Mouse (Mus musculus) small intestine, adult 2 months (tissue): ENCODE measurements around the gene Cdk5rap1. TPM values are rescaled to one million over a fixed set of nuclear protein-coding genes. Genes with fewer than 3 reads are reported as not detected.
A peak's percentile ranks its signal among the peaks of the same experiment; 100 is the strongest.

Experiments
- H3K27ac ChIP-seq: fragments of 200-500 bp; 2 replicates; pipeline ENCODE4 v1.5.1; 2012; ENCODE audit warnings: low read depth, low read length, control low read depth, inconsistent platforms; ENCODE audit not compliant: insufficient read depth
- H3K27me3 ChIP-seq: fragments of 200-500 bp; 2 replicates; pipeline ENCODE4 v1.6.1; 2012; ENCODE audit warnings: mild to moderate bottlenecking, moderate library complexity, low read length, inconsistent platforms; ENCODE audit not compliant: control insufficient read depth, insufficient read depth
- H3K36me3 ChIP-seq: fragments of 200-500 bp; 2 replicates; pipeline ENCODE4 v1.6.1; 2012; ENCODE audit warnings: mild to moderate bottlenecking, low read length, control low read depth, inconsistent platforms; ENCODE audit not compliant: control insufficient read depth, insufficient read depth
- H3K4me1 ChIP-seq: fragments of 200-500 bp; 2 replicates; pipeline ENCODE4 v1.6.1; 2012; ENCODE audit warnings: low read length, inconsistent platforms, mixed read lengths; ENCODE audit not compliant: control insufficient read depth, insufficient read depth, insufficient read length
- H3K4me3 ChIP-seq: fragments of 200-500 bp; 2 replicates; pipeline ENCODE4 v1.5.1; 2012; ENCODE audit warnings: low read depth, mild to moderate bottlenecking, control low read depth, inconsistent platforms, low read length, moderate library complexity
- CTCF ChIP-seq: fragments of 200-500 bp; IDR thresholded peaks from 2 replicates; pipeline ENCODE4 v1.5.1; 2012; ENCODE audit warnings: low read depth, mild to moderate bottlenecking, control low read depth, inconsistent platforms, low read length, moderate library complexity, mixed read lengths; ENCODE audit not compliant: insufficient replicate concordance, insufficient read length; ENCODE audit errors: extremely low read depth
- POLR2A ChIP-seq: fragments of 200-500 bp; IDR thresholded peaks from 2 replicates; pipeline ENCODE4 v1.6.1; 2012; ENCODE audit warnings: low read depth, mild to moderate bottlenecking, control low read depth, inconsistent platforms, low read length, moderate library complexity
- WGBS: fragments of 180-500 bp; shearing (Covaris S2); methylation state at CpG from one replicate; pipeline ENCODE4 v1.1.7; 2018; 5-methylcytosine and 5-hydroxymethylcytosine counted together
- polyA plus RNA-seq: library from polyadenylated mRNA; depleted of rRNA; stranded (reverse); fragments of >200 nt; gene quantifications from 2 replicates; pipeline ENCODE4 v1.2.3, GENCODE M21; 2012; rRNA removed

The Cdk5rap1 gene
- 3.2 and 5.4 TPM in 2 replicates for polyA plus RNA-seq

GRCm38 (mm10) chr2:154372842-154373500 lies at the start of gene Cdk5rap1:
TSS of gene Cdk5rap1 (minus strand) at chr2:154373010.
- Histone ChIP-seq H3K36me3 (peaks cover 8% of the 10 kb centered on the region), H3K4me3 (peak within 1 kb of the TSS; percentile 76), H3K27me3 (no peaks in the 10 kb centered on the region), H3K27ac (peak within 1 kb of the TSS; percentile 96), H3K4me1 (no peaks in the 10 kb centered on the region)
- WGBS: 12% methylated on average over 9 of the region's 9 CpGs
- TF ChIP-seq CTCF (no peak), POLR2A (no peak)

GRCm38 (mm10) chr2:154422181-154422580 lies 49.4 kb upstream of the Cdk5rap1 start:
- TF ChIP-seq CTCF (no peak), POLR2A (no peak)
- no peaks in the 10 kb centered on the region for H3K4me1 ChIP-seq
- H3K4me3 ChIP-seq: no peak overlapping the region
- 70% methylated on average over 5 of the region's 5 CpGs for WGBS
- H3K27me3 ChIP-seq: no peaks in the 10 kb centered on the region
- no peak overlapping the region for H3K27ac ChIP-seq
- no peaks in the 10 kb centered on the region for H3K36me3 ChIP-seq

- TF ChIP-seq CTCF (no peak), POLR2A (no peak)
- WGBS: 73% methylated on average over 7 of the region's 7 CpGs
- no peak overlapping the region for H3K27ac ChIP-seq
Measured at GRCm38 (mm10) chr2:154420942-154421731, 48.3 kb upstream of the Cdk5rap1 start.

GRCm38 (mm10) chr2:154419631-154420515 lies 47.1 kb upstream of the Cdk5rap1 start:
- no peak overlapping the region for H3K4me3 ChIP-seq
- H3K27ac ChIP-seq: no peak overlapping the region
- TF ChIP-seq CTCF (no peak), POLR2A (no peak)
- WGBS: 91% methylated on average over 9 of the region's 9 CpGs
- H3K4me1 ChIP-seq: no peaks in the 10 kb centered on the region
- H3K27me3 ChIP-seq: no peaks in the 10 kb centered on the region
- H3K36me3 ChIP-seq: no peaks in the 10 kb centered on the region

More at GRCm38 (mm10) chr2:154420942-154421731, 48.3 kb upstream of the Cdk5rap1 start:
- Histone ChIP-seq H3K4me3 (no peak overlapping the region), H3K4me1 (no peaks in the 10 kb centered on the region), H3K36me3 (no peaks in the 10 kb centered on the region), H3K27me3 (no peaks in the 10 kb centered on the region)

- Histone ChIP-seq H3K36me3 (no peaks in the 10 kb centered on the region), H3K4me1 (no peaks in the 10 kb centered on the region), H3K27ac (no peak overlapping the region), H3K4me3 (no peak overlapping the region), H3K27me3 (no peaks in the 10 kb centered on the region)
- no peak for TF ChIP-seq POLR2A
- no peak for TF ChIP-seq CTCF
- 76% methylated on average over 7 of the region's 7 CpGs for WGBS
Measured at GRCm38 (mm10) chr2:154418001-154418400, 45.2 kb upstream of the Cdk5rap1 start.

- H3K4me1 ChIP-seq: no peaks in the 10 kb centered on the region
- 32% methylated on average over 3 of the region's 3 CpGs for WGBS
- no peaks in the 10 kb centered on the region for H3K36me3 ChIP-seq
- no peak overlapping the region for H3K4me3 ChIP-seq
- TF ChIP-seq POLR2A (no peak), CTCF (peak; percentile 92; the same call in 1 of the 2 replicates)
- H3K27ac ChIP-seq: no peak overlapping the region
- no peaks in the 10 kb centered on the region for H3K27me3 ChIP-seq
Measured at GRCm38 (mm10) chr2:154417107-154417506, 44.3 kb upstream of the Cdk5rap1 start.
